Mouse (Mus musculus): ENCODE measurements around the gene Gcnt2. TPM values are rescaled to one million over a fixed set of nuclear protein-coding genes. Genes with fewer than 3 reads are reported as not detected.
"Not testable (repeated sequence)": the region's sequence is repeated elsewhere in the genome, so short reads cannot be mapped to it uniquely, and the experiment has no call there.

Gcnt2 gene
- total and polyA plus RNA-seq, 3 experiments = 0.97 to 8.5 (median 6.7) TPM

DNA sequence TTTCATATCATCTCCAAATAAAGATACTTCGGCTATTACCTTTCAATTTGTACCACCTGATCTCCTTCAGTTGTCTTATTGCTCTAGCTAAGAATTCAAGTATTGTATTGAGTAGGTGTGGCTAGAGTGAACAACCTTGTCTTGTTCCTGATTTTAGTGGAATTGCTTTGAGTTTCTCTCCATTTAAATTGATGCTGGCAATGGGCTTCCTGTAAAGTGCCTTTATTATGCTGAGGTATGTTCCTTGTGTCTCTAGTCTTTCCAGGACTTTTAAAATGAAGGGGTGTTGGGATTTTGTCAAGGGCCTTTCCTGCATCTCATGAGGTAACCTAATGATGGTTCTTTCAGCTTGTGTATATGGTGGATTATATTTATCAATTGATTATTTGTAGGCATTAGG is 83.5 kb downstream of the Gcnt2 start:
- no peak for DNase-seq

DNA sequence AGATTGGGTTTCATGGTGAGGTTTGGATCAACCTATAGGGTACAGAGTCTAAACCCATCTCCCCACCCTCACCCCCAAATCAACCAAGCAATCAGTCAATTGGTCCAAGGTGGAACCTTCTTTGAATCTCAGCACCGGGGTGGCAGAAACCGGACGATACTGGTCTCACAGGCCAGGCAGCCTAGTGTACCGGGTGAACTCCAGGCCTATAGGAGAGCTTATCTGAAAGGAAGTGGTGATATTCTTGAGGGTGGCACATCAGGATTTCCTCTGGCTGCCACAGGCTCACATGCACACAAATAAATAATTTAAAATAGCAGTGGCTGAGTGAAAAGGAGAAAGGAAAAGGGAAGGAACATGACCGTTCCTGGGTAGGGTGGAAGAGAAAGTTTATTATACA is 84.4 kb downstream of the Gcnt2 start:
- no peak for DNase-seq

DNA sequence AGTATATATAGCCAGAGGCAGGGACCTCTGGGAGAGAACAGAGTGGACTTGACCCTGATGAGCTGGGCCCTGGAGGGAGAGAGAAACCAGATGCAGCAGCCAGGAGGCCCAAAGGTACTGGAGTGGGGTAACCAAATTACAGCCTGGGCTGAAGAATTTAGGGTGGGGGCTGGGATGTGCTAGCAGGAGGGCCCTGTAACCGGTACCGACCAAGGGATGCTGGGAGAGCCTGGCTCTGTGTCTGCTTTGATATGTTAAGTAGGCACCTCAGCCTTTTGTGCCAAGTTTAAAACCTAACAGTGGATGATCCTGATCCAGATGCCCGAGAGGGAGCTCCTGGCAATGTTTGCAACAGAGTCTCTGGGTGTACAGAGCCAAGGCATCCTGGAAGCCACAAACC is 84.8 kb downstream of the Gcnt2 start:
- no peak for DNase-seq

DNA sequence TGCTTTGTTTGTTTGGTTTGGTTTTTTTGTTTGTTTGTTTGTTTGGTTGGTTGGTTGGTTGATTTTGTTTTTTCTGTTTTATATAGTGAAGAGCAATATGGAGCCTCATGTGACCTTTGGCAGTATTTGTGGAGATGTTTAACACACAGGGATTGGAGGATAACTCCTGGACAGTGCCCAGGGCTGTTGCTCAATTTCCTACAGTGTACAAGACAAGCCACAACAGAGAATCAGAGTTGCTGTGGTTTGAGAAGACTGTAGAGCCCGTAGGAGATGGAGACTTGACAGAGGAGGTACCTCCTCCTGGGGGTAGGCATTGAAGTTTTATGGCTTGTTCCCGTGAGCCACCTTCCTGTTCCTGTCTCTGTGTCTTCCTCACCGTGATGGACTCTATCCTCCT is 87.0 kb downstream of the Gcnt2 start:
- DNase-seq = no peak

DNA sequence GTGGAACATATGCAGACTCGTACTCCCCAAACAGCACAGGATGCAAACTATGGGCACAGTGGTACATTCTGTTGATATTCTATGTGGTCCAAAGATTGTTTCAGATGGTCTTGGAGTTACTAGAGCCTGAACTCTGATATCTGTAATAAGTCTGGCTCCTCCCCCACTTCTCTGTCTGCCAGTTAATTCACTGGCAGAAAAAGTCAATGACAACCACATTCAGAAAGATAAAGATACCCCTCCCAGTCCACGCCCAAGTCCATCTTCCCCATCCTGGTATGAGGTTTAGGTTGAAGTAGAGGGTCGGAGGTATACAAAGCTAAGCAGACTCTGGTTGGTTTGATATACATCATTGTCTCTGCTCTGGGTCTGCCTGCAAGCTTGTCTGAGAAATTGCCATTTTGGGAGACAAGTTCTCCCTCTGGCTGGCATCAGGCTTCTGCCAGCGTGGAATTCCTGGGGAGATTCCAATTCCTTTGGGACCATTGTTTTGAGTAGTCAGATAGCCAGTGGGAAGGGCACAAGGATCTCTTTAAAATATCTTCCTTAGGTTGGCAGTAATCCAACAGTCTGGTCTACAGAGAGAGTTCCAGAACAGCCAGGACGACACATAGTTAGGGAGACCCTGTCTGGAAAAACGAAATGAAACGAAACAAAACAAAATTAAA is 88.1 kb downstream of the Gcnt2 start:
- no peak for DNase-seq

DNA sequence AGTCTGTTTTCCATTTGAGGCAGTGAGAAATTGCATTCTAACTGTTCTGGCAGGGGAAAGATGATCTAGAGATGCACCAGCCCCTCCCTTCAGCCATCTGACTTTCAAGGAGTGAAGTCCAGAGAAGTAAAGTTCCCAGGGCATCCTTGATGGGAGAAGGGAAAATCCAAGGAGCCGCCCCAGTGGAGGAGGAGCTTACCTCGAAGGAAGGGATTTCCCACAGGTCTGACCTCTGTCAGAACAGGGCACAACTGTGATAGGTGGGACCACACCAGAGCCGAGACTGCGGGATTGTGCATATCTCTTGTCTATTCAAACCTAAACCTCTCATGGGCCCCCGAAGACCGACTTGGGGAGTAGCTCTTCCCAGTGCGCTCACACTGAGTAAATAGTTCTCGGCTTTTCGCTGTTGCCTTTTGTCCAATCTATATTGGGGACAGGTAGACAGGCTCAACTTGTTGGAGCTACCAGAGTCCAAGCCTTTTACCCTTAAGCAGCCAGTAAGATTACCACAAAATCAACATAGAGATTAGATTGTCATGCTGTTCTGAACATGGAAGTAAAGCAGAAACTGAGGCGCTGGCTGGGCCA is 91.9 kb downstream of the Gcnt2 start:
- no peak for DNase-seq

DNA sequence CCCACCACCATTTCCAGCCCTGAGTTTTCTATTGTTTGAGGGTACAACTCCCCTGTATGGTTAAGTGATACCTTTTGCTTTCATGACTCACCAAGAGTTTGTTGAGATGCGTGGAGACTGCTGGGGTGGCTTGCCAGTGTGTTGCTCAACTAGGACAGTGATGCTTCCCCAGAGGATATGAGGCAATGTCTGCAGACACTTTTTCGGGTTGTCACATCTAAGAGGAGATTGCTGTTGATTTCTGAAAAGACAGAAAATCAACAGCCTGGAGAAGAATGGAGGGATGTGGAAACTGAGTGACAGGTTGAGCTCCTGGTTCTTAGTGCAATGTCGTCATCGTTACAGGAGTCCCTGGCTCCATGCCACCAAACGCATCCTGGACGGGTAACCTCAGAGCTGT is 93.7 kb downstream of the Gcnt2 start:
- DNase-seq = no peak

DNA sequence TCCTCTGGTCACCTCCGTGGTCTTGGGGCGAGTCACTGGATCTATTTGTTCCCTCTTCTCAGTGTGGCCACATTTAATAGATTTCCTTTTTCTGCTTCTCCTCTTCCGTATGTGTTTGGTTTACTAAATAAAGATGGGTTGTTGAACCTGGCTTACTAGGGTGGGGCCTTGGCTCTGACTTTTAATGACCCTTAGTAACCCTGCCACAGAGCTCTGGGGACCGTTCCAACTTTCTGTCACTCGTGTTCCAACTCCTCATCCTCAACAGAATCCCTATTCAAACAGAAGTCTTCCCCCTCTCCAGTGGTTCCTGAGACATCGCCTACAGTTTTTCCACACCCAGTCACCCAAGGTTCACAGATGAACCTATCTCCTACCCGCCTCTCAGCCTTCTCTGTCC is 96.2 kb downstream of the Gcnt2 start:
- DNase-seq = no peak

DNA sequence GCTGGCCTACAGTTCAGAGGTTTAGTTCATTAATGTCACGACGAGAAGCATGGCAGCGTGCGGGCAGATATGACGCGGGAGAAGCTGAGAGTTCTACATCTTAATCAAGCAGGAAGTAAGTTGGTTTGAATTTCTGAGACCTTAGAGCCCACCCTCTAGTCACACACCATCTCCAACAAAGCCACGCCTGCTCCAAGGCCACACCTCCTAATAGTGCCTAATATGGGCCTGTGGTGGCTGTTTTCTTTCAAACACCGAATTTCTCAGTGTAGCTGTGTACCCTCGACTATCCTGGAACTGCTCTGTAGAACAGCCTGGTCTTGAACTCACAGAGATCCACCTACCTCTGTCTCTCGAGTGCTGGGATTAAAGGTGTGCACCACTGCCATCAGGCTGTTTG is 108.1 kb downstream of the Gcnt2 start:
- no peak for DNase-seq

DNA sequence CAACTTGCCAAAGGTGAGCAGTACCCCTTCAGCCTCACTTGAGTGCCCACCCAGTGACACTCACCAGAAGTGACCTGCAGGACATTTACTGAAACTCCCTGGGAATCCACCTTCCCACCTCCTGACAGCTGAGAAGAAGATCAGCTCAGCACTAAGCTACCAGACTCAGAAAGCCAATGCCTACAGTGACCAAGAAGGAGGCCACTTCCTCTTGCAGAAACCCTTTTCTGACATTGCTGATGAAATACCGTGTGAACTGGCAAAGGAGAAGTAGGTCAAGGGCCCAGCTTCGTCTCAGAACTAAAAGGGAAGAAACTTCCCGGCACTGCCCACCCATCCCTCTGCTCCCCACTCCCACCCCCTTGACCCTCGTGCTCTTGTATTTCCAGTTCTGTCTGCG is 109.0 kb downstream of the Gcnt2 start:
- DNase-seq = peak; percentile 25

DNA sequence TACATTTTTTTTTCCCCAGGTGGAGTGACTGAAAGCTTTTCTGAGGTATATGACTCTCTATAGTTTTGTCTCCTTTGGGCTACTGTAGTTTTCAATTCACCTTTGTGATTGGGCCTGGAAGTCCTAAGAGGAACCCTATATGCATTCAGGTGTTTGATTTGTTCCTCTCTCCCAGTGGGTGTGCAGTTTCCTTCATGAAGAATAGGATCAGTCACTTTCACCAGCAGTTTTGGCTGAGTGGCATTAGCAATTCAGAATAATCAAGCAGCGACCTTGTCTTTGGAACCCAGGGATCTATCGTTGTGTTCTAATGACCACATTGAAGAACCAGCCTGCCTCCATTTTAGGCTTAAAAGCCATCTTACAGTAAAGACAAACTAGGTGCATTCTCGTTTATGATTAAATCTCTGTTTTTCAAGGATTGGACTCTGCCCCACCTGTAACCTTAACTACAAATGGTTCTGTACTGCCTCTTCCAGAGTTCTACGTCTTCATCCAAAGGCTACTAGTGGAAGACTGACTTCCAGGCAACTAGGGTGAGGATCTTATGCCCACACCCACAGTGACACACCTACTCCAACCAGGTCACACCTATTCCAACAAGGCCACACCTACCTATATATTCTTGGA is 110.3 kb downstream of the Gcnt2 start:
- DNase-seq = no peak

DNA sequence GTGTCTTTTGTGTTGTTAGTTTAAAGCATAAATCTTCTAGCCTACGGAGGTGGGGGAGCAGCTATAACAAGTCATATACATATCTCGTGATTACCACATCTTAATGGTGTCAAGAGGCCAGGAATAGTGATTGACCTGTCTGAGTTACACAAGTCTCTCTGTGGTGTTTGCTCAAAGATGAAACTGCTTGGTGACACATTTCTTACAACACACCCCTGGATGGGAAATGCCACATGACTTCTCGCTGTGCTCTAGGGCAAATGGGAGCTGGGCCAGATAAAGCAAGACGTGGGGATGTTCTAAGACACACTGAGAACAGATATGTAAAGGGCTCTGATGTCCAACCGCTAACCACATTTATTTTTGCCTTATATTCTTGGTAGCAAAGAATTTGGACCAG is 111.7 kb downstream of the Gcnt2 start:
- peak; percentile 40 for DNase-seq

DNA sequence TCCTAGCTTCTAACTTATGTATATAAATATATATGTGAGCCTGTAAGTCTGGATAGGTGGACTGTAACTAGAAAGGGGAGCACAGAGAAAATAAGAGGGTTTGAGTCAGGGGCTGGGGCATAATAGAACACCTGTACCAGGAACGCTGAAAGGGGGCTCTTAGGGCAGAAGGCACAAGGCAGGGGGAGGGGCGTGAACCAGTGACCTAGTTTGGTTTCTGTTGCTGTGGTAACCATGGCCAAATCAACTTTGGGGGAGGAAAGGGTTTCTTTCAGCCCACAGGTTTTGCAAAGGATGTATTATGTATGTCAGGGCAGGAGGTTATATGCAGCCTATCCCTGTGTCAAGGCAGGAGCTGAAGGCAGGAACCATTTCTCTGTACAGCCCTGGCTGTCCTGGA is 112.3 kb downstream of the Gcnt2 start:
- DNase-seq = no peak

DNA sequence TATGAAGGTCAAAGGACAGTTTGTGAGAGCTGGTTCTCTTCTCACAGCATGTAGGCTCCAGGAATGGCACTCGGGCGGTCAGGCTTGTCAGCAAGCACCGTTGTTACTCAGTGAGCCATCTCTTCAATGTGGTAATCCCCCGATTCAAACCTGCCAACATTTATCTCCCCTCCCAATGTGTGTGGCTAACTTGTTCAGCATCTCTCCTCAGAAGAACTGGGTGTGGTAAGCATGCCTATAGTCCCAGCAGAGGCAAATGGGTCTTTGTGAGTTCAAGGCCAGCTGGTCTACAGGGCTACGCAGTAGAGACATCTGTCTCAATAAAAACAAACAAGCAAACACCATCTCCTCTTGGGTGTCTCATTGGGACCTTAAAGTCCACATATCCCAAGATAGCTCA is 113.4 kb downstream of the Gcnt2 start:
- no peak for DNase-seq

DNA sequence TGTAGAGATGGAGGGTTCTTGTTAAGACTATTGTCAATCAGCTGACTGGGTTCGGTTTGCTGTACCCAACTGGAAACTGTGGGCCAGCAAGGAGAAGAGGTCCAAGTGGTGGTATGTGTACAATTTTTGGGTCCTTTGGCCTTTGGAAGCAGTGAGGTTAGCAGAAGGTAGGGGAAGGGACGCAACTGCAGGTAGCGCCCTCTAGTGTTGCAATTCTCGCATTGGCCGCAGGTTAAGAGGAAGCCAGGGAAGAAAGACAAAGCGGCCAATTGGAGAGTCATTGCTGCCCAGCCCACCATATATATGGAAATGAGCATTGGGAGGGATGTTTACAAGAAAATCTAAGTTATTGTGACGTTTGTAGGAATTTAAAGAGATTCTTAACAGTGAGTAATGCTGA is 118.1 kb downstream of the Gcnt2 start:
- peak; percentile 54 for DNase-seq

DNA sequence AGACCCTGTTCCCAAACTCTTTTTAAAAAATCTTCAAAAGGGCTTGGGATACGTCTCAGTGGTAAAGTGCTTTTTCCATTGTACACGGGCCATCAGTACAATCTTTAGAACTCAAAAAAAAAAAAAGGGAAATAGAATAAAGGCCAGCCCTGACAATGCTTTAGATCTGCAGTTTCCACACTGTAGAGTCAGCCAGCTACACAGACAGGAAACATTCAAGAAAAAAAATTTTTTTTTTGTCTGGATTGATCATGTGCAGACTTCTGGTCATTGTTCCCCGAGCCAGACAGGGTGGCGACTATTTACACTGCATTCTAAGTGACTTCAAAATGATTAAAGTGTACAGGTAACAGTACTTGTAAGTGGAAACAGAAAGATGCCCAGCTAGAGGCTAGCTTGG is 119.1 kb downstream of the Gcnt2 start:
- DNase-seq = no peak

DNA sequence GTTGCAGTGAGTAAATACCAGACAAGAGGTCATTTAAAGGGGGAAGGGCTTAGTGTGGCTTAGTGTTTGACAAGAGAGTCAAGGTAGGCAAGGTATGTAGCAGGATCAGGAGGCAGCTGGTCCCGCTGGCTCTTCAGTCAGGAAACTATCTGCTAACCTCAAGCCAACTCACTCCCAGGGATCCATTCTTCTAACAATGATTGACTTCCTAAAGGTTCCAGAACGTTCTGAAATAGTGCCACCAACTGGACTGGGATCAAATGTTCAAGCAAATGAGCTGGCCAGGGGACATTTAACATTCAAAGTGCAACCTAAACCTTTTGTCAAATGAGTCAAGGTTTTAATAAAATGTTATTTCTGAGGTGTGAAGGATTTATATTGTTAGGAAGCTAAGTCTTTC is 119.8 kb downstream of the Gcnt2 start:
- DNase-seq = no peak

DNA sequence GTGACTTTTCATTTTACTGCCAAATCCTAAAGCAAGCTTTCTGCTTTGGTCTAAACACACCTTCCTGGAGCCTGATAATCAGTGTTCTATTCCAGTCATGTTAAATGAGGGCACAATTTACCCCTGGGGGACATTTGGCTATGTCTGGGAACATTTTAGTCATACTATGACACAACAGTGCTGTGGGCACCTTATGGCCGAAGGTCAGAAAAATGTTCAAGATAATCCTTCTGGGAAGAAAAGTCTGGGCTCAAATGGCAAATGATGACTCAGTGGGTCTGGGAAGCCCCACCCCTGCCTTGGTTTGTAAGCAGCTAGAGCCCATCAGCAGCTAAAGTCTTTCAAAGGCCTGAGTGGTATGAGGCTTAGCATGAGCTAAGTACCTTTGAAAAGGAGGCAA is 123.2 kb downstream of the Gcnt2 start:
- peak; percentile 51 for DNase-seq

DNA sequence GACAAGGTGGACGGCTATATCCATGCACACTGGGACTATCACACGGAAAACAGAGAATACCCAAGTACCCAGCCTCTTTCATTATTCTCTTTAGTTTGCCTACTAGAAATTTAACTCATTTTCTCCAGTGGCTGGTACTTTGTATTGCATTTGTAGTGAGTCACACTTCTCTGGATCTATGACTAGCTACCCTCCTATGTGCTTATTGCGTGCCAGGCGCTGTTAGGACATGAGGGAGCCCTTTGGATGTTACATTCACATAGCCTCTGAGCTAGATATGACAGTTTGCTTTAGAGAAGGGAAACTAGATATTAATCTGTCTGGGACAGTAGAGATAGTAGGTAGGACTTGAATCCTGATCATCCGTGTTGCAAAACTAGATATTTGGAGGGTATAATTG is 126.5 kb downstream of the Gcnt2 start:
- DNase-seq = no peak

DNA sequence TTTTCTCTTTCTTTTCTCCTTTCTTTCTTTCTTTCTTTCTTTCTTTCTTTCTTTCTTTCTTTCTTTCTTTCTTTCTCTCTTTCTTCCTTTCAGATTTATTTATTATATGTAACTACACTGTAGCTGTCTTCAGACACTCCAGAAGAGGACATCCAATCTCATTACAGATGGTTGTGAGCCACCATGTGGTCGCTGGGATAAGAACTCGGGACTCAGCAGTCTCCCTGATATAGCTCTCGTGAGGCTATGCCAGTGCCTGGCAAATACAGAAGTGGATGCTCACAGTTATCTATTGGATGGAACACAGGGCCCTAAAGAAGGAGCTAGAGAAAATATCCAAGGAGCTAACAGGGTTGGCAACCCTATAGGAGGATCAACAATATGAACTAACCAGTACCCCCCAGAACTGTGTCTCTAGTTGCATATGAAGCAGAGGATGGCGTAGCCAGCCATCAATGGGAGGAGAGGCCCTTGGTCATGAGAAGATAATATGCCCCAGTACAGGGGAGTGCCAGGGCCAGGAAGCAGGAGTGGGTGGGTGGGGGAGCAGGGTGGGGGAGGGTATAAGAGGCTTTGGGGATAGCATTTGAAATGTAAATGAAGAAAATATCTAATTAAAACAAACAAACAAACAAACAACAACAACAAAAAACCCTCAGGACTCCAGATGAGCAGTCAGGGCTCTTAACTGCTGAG is 128.2 kb downstream of the Gcnt2 start:
- DNase-seq = not testable (repeated sequence)

DNA sequence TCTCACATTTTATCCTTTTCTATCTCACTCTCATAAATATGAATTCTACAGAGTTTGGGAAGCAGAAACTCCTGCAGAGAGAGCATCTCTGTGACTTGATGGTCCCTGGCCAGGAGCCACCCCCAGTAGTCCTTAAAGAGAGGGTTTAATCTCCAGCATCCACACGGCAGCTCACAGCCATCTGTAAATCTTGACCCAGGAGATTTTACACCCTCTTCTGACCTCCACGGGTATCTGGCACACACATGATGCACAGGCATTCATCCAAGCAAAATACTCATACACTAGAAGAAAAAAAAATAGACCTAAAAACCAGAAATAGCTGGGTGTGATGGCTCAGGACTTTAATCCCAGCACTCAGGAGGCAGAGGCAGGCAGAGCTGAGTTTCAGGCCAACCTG is 128.9 kb downstream of the Gcnt2 start:
- no peak for DNase-seq

DNA sequence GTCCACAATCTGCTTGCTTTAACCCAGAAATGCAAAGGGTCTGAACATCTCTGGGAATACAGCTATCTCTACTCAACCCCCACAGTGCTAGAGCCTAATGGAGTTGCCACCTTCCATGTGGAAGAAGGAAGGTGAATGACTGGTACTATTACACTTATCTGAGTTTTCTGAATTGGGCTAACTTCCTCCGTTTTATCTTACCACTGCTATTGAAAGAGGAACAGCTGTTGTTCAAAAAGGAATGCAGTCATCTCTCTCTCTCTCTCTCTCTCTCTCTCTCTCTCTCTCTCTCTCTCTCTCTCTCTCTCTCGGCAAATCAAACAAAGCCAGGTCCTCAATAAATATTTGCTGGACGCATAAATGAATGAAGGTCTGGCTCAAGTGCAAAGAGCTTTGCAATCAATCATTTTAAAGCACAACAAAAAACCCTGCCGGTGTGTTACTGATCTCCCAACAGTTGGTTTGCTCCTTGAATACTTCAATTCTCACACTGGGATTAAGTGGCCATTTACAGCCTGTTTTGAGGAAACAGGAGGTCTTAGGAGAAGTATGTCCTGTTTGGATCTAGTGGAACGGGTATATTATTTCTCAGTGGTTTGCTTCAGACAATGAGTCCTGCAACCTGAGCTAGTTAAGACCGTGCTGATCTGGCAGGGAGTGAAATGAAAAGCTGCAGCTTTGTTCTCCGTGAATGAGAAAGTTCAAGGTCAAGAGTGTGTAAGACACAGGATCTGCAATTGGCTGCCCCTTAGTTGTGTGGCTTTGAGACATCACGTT is 135.1 kb downstream of the Gcnt2 start:
- no peak for DNase-seq

DNA sequence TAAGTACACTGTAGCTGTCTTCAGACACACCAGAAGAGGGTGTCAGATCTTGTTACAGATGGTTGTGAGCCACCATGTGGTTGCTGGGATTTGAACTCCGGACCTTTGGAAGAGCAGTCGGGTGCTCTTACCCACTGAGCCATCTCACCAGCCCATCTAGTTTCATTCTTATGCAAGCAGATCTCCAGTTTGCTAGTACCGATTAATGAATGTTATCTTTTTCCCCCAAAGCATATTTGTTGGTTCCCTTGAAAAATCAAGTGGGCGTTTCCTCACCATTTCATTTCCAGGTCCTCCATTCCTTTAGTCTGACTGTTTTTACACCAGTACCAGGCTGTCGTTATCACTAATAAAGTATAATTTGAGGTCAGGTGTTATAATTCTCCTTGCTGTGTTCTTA is 139.0 kb downstream of the Gcnt2 start:
- DNase-seq = not testable (repeated sequence)
